Mouse (Mus musculus): ENCODE data around the gene Uqcr11. TPM values are rescaled to one million over a fixed set of nuclear protein-coding genes. Genes with fewer than 3 reads are reported as not detected.

Uqcr11 gene
- total RNA-seq, 2 experiments from 2014 or later = 482 to 488 TPM

GRCm38 (mm10) chr10:80399973-80400703 lies 6.5 kb downstream of the Uqcr11 start:
- no peak for DNase-seq (ENCODE audit: low spot score in 2 of 2)
- intact Hi-C loops (cut with DNase I) = no loop called here

DNA sequence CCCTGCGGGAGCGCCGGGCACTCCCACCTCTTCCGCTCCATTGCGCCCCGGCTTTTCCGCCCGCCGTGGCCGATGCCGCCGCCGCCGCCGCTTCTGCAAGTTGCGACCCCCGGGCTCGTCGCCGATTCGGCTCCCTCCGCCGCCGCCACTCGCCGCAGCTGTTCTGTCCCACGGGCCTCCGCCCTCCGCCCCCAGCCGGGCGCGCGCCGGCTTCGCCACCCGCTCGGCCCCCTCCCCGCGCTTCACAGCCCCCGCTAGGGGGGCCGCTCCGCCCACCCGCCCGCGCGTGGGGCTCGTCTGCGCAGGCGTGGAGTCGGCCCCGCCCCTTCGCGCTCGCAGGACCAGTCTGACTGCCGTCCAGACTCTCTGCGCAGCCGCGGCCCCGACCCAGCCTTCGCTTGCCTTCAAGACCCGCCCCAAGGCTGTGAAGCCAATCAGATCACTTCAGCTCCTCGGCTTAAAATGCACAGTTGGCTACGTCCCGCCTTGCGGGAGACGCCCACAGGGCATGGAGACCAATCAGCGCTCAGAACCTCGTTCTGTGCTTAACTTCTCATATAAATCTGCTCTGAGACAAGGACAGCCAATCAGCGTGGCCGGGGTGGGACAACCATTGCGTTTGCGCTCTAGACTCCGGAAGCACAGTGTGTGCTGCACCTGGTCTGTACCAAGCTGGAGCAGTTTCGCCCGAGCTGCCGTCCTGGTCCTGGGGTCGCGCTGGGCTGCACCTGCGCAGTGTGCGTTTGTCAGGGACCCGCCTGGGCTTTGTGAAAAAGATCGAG lies 7.2 kb downstream of the Uqcr11 start, which contains the start of gene Mbd3:
Mbd3 (minus strand) TSS at position 360 of the 782 bp plus-strand sequence.
- peak; percentile 99 to 100 for DNase-seq (ENCODE audit: low spot score in 2 of 2)
- intact Hi-C loops (cut with DNase I) = no loop called here

GRCm38 (mm10) chr10:80398719-80399190 lies 7.9 kb downstream of the Uqcr11 start:
- intact Hi-C loops (cut with DNase I) = no loop called here

DNA sequence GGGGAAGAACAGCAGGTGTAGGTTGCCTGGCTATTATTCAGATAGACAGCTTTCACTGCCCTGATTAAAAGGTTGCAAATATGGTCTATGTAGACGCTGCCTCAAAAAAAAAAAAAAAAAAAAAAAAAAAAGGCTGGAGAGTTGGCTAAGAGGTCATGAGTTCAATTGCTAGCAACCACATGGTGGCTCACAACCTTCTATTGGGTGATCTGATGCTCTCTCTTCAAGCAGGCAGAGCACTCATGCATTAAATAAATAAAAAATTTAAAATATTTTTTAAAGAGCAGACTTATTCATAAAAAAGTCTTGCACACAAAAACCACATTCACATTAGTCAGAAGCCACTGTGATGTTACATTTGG lies 8.5 kb downstream of the Uqcr11 start:
- no peak for DNase-seq (ENCODE audit: low spot score in 2 of 2)
- intact Hi-C loops (cut with DNase I) = no loop called here

More at GRCm38 (mm10) chr10:80398719-80399190, 7.9 kb downstream of the Uqcr11 start:
- DNase-seq (ENCODE audit: low spot score in 2 of 2) = peak; percentile 97 to 99

DNA sequence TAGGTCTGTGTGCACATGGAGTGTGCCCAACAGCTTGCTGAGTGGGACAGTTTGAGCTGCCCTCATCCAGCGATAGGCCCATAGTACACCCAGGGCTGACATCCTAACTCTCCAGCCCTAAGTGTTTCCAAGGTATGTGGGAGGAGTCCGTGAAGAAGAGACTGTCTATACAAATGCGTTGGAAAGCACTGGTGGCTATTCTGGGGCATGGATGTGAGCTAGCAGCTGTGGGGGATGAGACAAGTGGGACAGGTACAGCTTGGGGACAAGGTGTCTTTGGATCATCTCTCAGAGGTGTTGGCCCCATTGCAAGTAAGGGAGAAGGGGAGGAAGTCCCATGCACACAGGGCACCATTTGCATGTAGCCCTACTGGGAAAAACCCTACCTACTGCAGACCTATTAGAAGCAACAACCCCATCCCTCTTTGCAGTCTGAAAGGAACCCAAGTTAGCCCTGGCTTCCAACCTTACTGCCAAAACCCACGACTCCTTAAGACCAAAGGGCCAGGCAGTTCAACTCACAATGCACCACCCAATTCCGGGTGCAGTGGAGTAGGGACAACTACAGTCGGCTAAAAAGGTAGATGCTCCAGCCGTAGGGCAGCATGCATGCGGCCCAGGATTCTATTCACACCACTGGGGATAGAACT lies 9.0 kb downstream of the Uqcr11 start:
- no peak for DNase-seq (ENCODE audit: low spot score in 2 of 2)
- intact Hi-C loops (cut with DNase I) = no loop called here

GRCm38 (mm10) chr10:80396822-80397523 lies 9.7 kb downstream of the Uqcr11 start:
- intact Hi-C loops (cut with DNase I) = no loop called here
- DNase-seq (ENCODE audit: low spot score in 2 of 2) = no peak

DNA sequence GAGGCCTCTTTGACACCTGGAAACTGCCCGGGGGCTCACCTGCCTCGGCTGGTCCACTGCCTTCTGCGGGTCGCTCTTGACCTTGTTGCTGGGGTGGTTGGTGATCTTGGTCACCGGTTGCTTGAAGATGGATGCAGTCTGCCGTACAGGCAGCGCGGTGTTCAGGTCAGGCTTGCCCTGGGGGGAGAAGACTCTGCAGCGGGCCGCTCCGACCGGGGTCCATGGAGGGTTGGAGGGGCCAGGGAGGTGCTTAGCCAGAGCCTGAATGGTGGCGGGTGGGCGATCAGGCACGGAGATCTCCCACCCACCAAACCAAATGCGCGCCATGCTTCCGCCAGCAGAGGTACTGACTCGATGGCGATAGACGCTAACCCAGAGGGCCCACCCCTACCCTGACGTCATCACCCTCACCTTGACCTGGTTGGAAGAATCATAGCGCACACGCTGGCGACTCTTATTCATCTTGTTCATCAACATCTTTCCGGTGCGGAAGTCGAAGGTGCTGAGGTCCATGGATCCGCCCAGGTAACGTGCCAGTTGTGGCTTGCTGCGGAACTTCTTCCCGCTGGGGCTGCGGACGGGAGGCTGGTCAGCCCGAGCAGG lies 11.5 kb downstream of the Uqcr11 start:
- intact Hi-C loops (cut with DNase I) = no loop called here
- DNase-seq (ENCODE audit: low spot score in 2 of 2) = no peak

- intact Hi-C loops (cut with DNase I) = no loop called here
- no peak for DNase-seq (ENCODE audit: low spot score in 2 of 2)
Observed at GRCm38 (mm10) chr10:80392687-80393086, 13.9 kb downstream of the Uqcr11 start.

DNA sequence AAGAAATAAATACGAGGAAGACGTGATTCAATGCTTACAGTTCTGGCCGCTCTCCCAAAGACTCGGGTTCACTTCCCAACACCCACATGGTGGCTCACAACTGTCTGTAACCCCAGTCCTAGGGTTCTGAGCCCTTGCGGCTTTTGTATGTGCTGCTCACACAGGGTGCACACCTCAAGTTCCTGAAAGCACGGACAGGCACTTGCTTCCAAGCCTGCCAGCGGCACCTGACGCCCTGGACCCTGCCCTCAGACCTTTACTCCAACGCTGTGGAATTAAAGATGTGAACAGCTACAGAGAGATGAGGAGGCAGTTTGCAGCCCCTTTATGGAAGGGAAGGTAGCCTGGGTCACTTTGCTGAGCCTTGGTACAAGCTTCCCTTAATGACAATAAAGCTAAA lies 15.9 kb downstream of the Uqcr11 start:
- intact Hi-C loops (cut with DNase I) = no loop called here
- DNase-seq (ENCODE audit: low spot score in 2 of 2) = no peak

DNA sequence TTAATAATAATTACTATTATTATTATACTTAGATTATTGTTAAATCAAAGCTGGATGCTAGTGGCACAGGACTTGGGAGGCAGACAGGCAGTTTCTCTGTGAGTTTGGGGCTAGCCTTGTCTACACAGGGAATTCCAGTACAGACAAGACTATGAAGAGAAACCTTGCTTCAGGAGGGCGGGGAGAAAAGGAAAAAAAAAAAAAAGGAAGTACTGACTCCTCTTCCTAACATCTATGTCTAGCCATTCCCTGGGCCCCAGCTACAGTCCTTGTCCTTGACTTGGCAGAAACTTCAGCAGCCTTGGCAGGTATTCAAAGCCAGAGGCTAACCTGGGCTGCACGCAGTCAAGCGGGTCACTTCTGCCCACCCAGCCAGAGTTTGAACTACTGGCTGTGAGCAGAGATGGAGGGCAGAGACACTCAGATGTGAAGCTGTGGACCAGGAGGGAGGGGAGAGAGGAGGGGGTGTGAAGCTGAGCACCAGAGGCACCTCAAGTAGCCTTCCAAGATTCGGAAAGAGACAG lies 17.4 kb downstream of the Uqcr11 start:
- DNase-seq (ENCODE audit: low spot score in 2 of 2) = no peak
- intact Hi-C loops (cut with DNase I) = no loop called here

DNA sequence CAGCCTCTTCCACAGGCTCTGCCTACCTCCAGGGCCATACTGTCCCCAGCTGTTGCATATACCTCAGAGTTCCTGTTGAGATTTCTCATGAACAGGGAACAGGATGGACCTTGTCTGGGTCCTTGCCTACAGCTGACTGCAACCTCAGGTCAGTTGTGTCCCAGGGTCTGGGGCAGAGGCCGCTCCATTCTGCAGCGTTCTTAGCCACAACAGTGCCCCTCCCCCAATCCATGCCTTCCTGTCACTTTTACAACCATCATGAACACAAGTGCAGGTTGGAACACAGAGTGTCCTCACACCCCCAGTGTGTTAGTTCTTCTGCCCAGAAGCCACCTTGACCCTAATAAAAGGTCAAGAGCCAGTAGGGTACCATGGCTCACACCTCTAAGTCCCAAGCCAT lies 17.9 kb downstream of the Uqcr11 start:
- intact Hi-C loops (cut with DNase I) = no loop called here
- no peak for DNase-seq (ENCODE audit: low spot score in 2 of 2)

DNA sequence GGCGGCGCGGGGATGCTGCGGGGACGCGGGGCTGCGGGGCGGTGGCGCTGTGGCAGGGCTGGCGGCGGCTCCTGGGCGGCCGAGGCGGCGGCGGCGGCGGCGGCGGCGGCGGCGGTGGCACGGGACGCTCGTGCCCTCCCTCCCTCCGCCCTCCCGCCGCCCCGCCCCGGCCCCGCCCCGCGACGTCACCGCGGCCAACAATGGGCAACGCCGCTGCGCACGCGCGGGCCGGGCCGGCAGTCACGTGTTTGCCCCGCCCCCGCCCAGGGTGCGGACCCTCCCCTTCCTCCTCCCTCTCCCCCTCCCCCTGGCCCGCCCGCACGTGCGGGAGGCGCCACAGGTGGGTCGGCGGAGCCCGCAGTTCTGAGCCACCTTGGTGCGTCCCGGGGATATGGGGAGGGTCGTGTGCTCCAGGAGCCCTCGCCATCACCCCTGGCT lies 19.1 kb downstream of the Uqcr11 start, which contains the start of gene Mex3d:
Mex3d (minus strand) TSS at position 138 of the 438 bp plus-strand sequence.
- intact Hi-C loops (cut with DNase I) = no loop called here
- DNase-seq (ENCODE audit: low spot score in 2 of 2) = peak; percentile 82 to 91

DNA sequence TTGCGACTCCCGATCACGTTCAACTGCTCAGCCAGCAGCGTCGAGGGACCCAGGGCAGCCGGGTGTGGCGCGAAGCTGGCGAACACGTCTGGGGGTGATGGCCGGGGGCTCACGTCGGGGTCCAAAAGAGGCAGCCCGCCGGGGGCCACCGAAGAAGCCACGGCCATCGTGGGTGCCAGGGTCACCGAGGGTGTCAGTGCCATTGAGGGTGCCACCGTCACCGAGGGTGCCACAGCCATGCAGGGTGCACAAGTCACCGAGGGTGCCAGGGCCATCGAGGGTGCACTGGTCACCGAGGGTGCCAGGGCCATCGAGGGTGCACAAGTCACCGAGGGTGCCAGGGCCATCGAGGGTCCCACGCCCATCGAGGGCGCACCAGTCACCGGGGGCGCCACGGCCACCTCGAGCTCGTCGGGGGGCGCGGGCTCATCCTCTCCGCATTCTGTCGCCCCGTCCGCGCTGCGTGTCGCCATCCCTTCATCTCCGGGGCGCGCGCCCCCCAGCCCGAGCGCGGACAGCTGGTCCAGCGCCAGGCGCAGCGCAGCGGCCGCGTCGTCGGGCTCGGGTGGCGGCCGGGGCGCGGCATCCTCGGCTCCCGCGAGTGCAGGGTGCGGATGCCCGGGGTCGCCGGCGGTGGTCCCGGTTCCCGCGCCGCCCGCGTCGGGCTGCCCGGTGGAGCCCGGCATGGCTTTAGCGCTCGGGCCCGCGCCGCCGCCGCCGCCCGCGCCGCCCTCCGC lies 19.7 kb downstream of the Uqcr11 start:
- no peak for DNase-seq (ENCODE audit: low spot score in 2 of 2)
- intact Hi-C loops (cut with DNase I) = no loop called here

DNA sequence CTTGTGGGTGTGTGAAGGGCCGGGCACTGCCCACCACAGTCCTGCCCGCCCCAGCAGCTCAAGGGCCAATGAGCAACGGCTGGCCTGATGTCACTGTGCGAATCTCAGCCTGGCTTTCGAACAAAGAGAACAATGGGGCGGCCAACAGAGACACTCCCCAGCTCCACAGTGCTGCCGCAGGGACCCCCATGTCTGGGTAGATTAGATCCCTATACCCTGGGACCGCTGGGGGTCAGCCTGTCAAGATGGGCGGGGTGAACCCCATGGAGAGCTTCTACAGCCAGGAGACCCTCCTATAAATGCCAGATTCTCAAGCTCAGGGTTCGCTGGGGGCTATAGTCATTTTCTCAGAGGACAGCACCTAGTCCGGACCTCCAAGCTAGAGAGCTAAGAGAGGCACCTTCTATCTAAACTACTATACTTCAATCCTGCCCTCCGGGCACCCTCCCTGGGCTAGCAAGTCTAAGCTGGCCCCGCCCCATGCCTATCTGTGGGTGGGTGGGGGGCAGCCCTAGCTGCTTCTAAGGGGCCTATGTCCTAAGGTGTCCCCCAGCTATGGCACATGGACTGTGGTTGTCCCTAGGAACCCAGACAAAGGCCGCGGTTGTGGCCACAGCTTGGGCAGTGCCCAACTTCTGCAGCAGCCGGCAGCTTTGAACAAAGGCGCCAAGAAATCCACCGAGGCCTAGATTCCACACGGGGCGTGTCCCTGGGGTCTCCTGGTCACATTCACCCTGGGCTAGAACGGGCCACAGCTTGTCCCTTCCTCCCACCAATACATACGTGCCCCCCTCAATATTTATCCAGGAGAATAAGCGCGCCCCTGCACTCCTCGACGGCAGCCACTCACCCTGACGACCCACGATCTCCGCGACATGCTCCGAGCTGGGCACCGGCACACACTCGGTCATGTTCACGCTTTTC lies 20.6 kb downstream of the Uqcr11 start:
- intact Hi-C loops (cut with DNase I) = no loop called here
- DNase-seq (ENCODE audit: low spot score in 2 of 2) = no peak

DNA sequence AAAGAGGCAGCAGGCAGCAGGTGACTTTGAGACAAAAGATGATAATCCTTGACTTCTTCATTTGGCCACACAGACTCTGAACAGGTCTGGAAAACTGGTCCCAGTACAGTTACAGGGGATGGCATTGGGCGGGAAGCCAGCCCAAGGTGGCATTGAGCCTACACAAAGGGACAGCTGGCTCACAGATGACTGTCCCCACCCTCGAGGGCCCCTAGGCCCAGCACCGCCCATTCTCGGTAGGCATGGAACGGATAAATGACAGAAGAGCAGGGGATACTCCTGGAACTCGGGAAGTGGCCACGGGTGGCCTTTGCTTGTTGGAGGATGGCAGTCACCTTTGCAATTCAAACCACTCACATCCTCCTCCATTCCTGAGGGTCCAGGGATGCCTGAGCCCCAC lies 21.3 kb downstream of the Uqcr11 start:
- intact Hi-C loops (cut with DNase I) = no loop called here
- DNase-seq (ENCODE audit: low spot score in 2 of 2) = no peak

- DNase-seq (ENCODE audit: low spot score in 2 of 2) = no peak
- intact Hi-C loops (cut with DNase I) = no loop called here
Observed at GRCm38 (mm10) chr10:80384709-80385108, 21.9 kb downstream of the Uqcr11 start.

DNA sequence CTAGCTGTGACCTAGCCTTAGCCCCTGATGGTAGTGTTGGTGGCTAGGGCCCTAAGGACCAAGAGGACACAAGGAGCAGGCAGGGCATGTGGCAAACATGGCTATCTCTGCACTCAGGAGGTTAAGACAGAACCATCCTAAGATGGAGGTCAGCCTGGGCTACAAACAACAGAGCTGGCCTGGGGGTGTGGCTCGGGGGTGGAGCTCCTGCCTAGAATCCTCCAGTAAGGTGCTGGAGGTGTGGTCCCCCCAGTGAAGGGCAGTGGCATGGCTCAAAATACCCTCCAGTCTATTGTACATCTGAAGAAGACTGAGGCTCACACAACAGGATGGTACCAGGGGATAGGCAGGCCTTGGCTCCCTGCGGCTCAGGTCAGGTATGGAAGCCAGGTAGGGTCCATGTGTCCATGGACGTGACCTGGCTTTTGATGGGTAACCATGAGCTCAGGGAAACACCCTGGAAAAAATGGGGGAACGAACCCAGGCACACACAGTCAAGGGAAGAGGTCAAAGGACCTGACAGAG lies 22.5 kb downstream of the Uqcr11 start:
- intact Hi-C loops (cut with DNase I) = no loop called here
- DNase-seq (ENCODE audit: low spot score in 2 of 2) = no peak
